Mouse (Mus musculus): ENCODE measurements around the gene Pde1a. TPM values are rescaled to one million over a fixed set of nuclear protein-coding genes. Genes with fewer than 3 reads are reported as not detected.

Pde1a gene
- polyA plus RNA-seq, 1 experiment from 2014 or later = 48.2 TPM

DNA sequence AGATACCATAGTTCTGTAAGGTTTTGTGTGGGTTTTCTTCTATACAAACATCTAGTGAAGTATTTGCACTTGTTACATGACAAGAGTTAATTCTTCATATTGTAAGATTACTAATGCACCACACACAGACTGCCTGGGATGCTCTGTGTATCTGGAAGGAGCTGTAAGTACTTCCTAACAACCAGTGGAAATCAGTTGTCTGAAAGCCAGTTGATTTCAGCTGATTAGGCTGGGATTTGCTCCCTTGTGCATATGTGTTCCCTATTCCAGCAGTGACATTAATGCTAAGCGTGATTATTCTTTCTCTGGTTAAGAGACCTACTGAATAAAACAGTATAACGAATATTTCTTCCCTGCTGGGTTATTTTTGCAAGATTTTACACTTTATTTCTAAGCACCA, 55.8 kb downstream of the Pde1a start:
- Histone ChIP-seq H3K27ac (ENCODE audit: low read depth) (no peak overlapping the region), H3K9me3 (ENCODE audit: control insufficient read depth, low read length) (no peaks in the 10 kb centered on the region), H3K36me3 (ENCODE audit: control insufficient read depth, insufficient read depth, low read length) (no peaks in the 10 kb centered on the region), H3K27me3 (replicated peaks; ENCODE audit: control insufficient read depth, insufficient read depth, low read length) (no peaks in the 10 kb centered on the region), H3K4me3 (ENCODE audit: low read depth, low read length) (no peak overlapping the region), H3K4me2 (ENCODE audit: low read length) (no peak overlapping the region), H3K9ac (ENCODE audit: low read length) (no peak overlapping the region), H3K4me1 (replicated peaks; ENCODE audit: control insufficient read depth, insufficient read depth, low read length) (no peaks in the 10 kb centered on the region)
- DNase-seq (ENCODE audit: low spot score) = no peak
- 78% methylated on average over 2 of the region's 2 CpGs for WGBS
- no peak for ATAC-seq (replicated peaks; ENCODE audit: low FRiP score, low TSS enrichment, low read depth)

DNA sequence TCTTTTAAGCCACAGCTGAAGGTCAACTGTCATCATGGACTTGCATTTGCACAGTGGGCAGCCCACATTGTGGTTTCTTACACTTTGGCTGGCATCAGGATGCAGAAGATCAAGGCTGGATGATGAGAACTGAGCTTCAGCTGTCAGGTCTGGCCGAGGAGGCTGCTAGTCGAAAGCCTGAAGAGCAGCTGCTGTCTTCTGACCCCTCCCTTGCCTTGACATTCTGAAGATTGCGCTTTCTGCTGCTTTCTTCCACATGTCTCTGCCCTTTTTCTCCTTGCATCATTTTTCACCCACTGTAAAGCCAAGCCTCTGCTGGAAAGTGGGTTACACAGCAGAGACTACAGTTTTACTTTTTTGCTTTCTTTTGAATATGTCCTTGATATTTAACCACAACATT, 59.5 kb downstream of the Pde1a start:
- no peak overlapping the region for H3K4me2 ChIP-seq (ENCODE audit: low read length)
- H3K4me1 ChIP-seq (replicated peaks; ENCODE audit: control insufficient read depth, insufficient read depth, low read length) = no peaks in the 10 kb centered on the region
- H3K27ac ChIP-seq (ENCODE audit: low read depth) = no peak overlapping the region
- ATAC-seq (replicated peaks; ENCODE audit: low FRiP score, low TSS enrichment, low read depth) (no peak), DNase-seq (ENCODE audit: low spot score) (no peak)
- H3K9ac ChIP-seq (ENCODE audit: low read length) = no peak overlapping the region
- no peaks in the 10 kb centered on the region for H3K9me3 ChIP-seq (ENCODE audit: control insufficient read depth, low read length)
- WGBS = 55% methylated on average over 3 of the region's 3 CpGs
- no peak overlapping the region for H3K4me3 ChIP-seq (ENCODE audit: low read depth, low read length)
- no peaks in the 10 kb centered on the region for H3K36me3 ChIP-seq (ENCODE audit: control insufficient read depth, insufficient read depth, low read length)
- H3K27me3 ChIP-seq (replicated peaks; ENCODE audit: control insufficient read depth, insufficient read depth, low read length) = no peaks in the 10 kb centered on the region

DNA sequence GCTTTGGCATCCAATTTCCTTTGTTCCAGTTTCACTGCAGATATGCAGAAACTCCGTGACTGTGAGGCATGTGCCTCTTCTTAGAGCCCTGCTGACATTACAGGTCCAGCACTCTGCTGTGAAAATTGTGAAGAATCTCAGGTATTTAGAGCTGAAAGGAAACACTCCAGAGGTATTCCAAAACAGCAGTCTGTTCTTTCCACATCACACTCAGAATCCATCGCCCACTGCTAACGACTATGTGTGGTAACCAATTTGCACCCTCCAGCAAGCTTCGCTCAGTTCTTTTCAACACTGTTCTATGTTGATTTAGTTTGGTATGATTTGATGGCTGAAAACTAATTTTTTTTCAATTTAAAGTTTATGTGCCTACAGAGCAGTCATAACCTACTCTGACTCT, 62.8 kb downstream of the Pde1a start:
- Histone ChIP-seq H3K4me3 (ENCODE audit: low read depth, low read length) (no peak overlapping the region), H3K4me1 (replicated peaks; ENCODE audit: control insufficient read depth, insufficient read depth, low read length) (no peaks in the 10 kb centered on the region), H3K27ac (ENCODE audit: low read depth) (no peak overlapping the region), H3K4me2 (ENCODE audit: low read length) (no peak overlapping the region), H3K36me3 (ENCODE audit: control insufficient read depth, insufficient read depth, low read length) (no peaks in the 10 kb centered on the region), H3K9me3 (ENCODE audit: control insufficient read depth, low read length) (no peaks in the 10 kb centered on the region), H3K9ac (ENCODE audit: low read length) (no peak overlapping the region), H3K27me3 (replicated peaks; ENCODE audit: control insufficient read depth, insufficient read depth, low read length) (no peaks in the 10 kb centered on the region)
- WGBS = 73% methylated on average over 4 of the region's 4 CpGs
- DNase-seq (ENCODE audit: low spot score) (no peak), ATAC-seq (replicated peaks; ENCODE audit: low FRiP score, low TSS enrichment, low read depth) (no peak)

DNA sequence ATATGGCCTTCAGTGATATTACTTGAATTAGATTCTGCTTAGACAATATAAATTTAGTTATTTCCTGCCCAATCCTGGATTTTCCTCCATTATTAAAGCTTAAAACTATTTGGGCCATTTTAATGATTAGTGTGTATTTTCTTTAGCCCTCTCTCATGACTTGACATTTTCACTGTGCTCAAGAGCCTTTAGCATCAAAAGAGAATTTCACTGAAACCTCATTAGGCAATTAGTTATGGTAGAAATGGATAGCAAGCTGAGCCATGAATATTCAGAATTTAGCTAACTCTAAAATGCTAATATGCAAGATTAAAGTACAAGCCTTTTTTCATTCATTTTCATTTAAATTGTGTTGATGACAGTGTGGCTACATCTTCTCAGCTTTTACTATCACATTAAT, 73.2 kb downstream of the Pde1a start:
- H3K27me3 ChIP-seq (replicated peaks; ENCODE audit: control insufficient read depth, insufficient read depth, low read length) = no peaks in the 10 kb centered on the region
- no peak for ATAC-seq (replicated peaks; ENCODE audit: low FRiP score, low TSS enrichment, low read depth)
- H3K4me2 ChIP-seq (ENCODE audit: low read length) = no peak overlapping the region
- no peak overlapping the region for H3K27ac ChIP-seq (ENCODE audit: low read depth)
- H3K36me3 ChIP-seq (ENCODE audit: control insufficient read depth, insufficient read depth, low read length) = no peaks in the 10 kb centered on the region
- no peak overlapping the region for H3K9ac ChIP-seq (ENCODE audit: low read length)
- H3K9me3 ChIP-seq (ENCODE audit: control insufficient read depth, low read length) = no peaks in the 10 kb centered on the region
- H3K4me3 ChIP-seq (ENCODE audit: low read depth, low read length) = no peak overlapping the region
- no peak for DNase-seq (ENCODE audit: low spot score)
- H3K4me1 ChIP-seq (replicated peaks; ENCODE audit: control insufficient read depth, insufficient read depth, low read length) = no peaks in the 10 kb centered on the region

DNA sequence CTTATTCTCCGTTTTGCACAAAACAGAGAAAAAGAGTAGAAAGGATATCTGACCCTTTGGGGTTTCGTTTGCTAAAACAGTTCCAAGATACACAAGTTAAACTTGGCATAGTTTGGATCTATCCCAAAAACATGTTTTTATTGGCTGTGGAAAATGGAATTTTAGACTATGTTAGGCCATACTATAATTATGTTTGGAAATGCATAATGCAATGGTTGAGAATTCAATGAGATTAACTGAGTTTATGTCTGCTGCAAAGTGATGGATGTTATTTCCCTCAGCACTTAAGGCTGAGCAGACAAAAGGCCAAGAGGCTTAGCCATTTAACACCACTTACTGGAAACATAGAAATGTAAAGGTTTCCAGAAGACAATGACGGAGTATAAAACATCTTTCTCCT, 75.2 kb downstream of the Pde1a start:
- Histone ChIP-seq H3K4me3 (ENCODE audit: low read depth, low read length) (no peak overlapping the region), H3K9ac (ENCODE audit: low read length) (no peak overlapping the region), H3K36me3 (ENCODE audit: control insufficient read depth, insufficient read depth, low read length) (no peaks in the 10 kb centered on the region), H3K27ac (ENCODE audit: low read depth) (no peak overlapping the region), H3K27me3 (replicated peaks; ENCODE audit: control insufficient read depth, insufficient read depth, low read length) (no peaks in the 10 kb centered on the region), H3K4me1 (replicated peaks; ENCODE audit: control insufficient read depth, insufficient read depth, low read length) (no peaks in the 10 kb centered on the region), H3K9me3 (ENCODE audit: control insufficient read depth, low read length) (no peaks in the 10 kb centered on the region), H3K4me2 (ENCODE audit: low read length) (no peak overlapping the region)
- 31% methylated on average over 3 of the region's 3 CpGs for WGBS
- DNase-seq (ENCODE audit: low spot score) = no peak
- ATAC-seq (replicated peaks; ENCODE audit: low FRiP score, low TSS enrichment, low read depth) = no peak

DNA sequence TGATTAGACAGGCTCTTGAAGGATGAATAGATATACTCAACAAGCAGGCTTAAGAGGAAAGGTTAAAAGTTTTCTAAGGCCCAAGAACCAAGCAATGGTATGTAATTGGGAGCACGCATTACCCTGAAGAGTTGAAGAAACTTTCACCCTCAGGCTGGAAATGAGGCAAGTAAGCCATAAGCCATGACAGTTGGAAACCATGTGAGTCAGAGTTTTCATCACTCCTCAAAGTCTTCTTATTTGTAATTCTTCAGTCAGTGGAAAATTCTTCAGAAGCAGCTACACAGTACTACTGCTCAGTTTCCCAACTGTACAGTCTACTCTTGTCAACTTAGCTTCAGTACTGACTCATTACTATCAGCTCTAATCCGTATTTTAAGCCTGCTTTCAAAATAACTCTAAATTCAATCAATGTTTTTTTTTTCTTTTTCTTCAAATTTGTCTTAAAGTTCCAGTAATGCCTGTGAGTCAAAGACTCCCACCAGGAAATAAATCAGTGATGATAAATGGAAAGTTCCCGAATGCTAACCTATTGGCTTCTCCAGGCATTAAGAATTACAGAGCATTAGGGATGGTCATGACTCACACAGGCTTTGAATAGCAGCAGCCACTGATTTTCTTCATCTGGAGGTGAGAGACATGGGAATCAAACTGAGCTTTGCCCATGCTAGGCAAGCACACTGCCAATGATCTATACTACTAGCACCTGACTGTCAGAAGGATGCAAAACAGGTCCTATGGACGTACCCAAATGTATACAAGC, 82.3 kb downstream of the Pde1a start:
- no peak for ATAC-seq (replicated peaks; ENCODE audit: low FRiP score, low TSS enrichment, low read depth)
- Histone ChIP-seq H3K4me1 (replicated peaks; ENCODE audit: control insufficient read depth, insufficient read depth, low read length) (no peaks in the 10 kb centered on the region), H3K4me3 (ENCODE audit: low read depth, low read length) (no peak overlapping the region), H3K27ac (ENCODE audit: low read depth) (no peak overlapping the region), H3K9me3 (ENCODE audit: control insufficient read depth, low read length) (no peaks in the 10 kb centered on the region), H3K9ac (ENCODE audit: low read length) (no peak overlapping the region), H3K27me3 (replicated peaks; ENCODE audit: control insufficient read depth, insufficient read depth, low read length) (no peaks in the 10 kb centered on the region), H3K4me2 (ENCODE audit: low read length) (no peak overlapping the region), H3K36me3 (ENCODE audit: control insufficient read depth, insufficient read depth, low read length) (no peaks in the 10 kb centered on the region)
- no peak for DNase-seq (ENCODE audit: low spot score)
- whole genome bisulfite sequencing = 80% methylated on average over 4 of the region's 4 CpGs

DNA sequence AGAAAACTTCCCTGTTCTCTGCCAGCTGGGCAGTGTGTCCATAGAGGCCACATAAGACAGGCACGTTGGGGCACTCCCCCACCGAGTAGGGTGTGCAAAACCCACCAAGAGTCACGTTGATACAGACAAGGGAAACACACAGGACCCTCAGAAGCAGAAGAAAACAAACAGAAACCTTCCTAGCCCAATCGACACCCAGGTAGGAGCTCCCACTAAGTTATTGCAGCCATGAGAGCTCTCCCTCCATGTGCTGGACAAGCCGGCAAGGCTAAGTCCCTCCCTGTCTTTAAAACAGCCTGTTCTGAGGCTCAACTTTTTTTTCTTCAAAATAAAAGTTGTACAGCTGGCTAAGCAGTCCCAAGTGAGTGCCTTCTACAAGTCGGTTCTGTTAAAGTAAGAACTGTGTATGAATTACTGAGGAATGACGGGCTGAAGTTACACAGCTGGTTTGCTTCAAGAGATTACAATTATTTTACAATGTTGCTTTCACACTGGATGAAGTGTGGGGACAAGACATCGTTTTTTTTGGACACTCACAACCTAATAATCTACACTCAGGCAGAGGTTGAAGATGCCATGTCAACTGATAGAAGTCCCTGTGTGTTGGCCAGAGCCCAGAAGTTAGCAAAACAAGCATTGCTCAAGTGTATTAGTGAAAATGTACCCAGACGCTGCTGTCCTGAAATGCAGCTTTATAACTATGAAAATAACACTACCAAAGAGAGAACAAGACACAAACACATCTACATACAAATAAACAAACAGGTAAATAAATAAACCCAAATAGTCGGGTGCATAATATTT, 90.4 kb downstream of the Pde1a start:
- Histone ChIP-seq H3K4me3 (ENCODE audit: low read depth, low read length) (peak overlapping the region; percentile 51), H3K4me1 (replicated peaks; ENCODE audit: control insufficient read depth, insufficient read depth, low read length) (no peaks in the 10 kb centered on the region; the same call in 1 of the 2 replicates), H3K4me2 (ENCODE audit: low read length) (peak overlapping the region; percentile 59), H3K36me3 (ENCODE audit: control insufficient read depth, insufficient read depth, low read length) (no peaks in the 10 kb centered on the region), H3K27ac (ENCODE audit: low read depth) (peak overlapping the region; percentile 91), H3K27me3 (replicated peaks; ENCODE audit: control insufficient read depth, insufficient read depth, low read length) (no peaks in the 10 kb centered on the region), H3K9ac (ENCODE audit: low read length) (peak overlapping the region; percentile 55), H3K9me3 (ENCODE audit: control insufficient read depth, low read length) (no peaks in the 10 kb centered on the region)
- ATAC-seq (replicated peaks; ENCODE audit: low FRiP score, low TSS enrichment, low read depth) = peak; percentile 75; the same call in 1 of the 2 replicates
- 22% methylated on average over 10 of the region's 10 CpGs for WGBS
- peak; percentile 54 for DNase-seq (ENCODE audit: low spot score)

DNA sequence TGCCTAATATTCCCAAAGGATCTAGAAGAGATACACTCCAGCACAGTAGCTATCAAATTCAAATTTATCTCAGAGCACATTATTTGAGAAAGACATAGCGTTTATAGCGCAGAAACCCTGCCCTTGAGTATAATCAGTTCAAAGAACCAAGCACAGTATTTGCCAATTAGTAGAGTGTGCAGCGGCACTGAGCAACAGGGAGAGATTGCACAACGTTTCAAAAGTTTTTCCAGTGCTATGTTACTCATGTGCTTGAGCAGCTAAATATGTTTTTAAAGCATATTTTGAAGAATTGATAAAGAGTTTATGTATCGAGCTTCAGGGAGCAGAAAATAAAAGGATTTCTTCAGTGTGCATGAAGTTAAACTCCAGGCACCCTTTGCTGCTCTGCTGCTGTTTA, 91.3 kb downstream of the Pde1a start:
- DNase-seq (ENCODE audit: low spot score) (no peak), ATAC-seq (replicated peaks; ENCODE audit: low FRiP score, low TSS enrichment, low read depth) (no peak)
- no peaks in the 10 kb centered on the region for H3K36me3 ChIP-seq (ENCODE audit: control insufficient read depth, insufficient read depth, low read length)
- H3K9ac ChIP-seq (ENCODE audit: low read length) = peak overlapping the region; percentile 55
- H3K4me1 ChIP-seq (replicated peaks; ENCODE audit: control insufficient read depth, insufficient read depth, low read length) = no peaks in the 10 kb centered on the region; the same call in 1 of the 2 replicates
- H3K9me3 ChIP-seq (ENCODE audit: control insufficient read depth, low read length) = no peaks in the 10 kb centered on the region
- H3K27me3 ChIP-seq (replicated peaks; ENCODE audit: control insufficient read depth, insufficient read depth, low read length) = no peaks in the 10 kb centered on the region
- 39% methylated on average over 5 of the region's 5 CpGs for WGBS
- H3K4me3 ChIP-seq (ENCODE audit: low read depth, low read length) = peak overlapping the region; percentile 51
- H3K27ac ChIP-seq (ENCODE audit: low read depth) = peak overlapping the region; percentile 91
- peak overlapping the region; percentile 59 for H3K4me2 ChIP-seq (ENCODE audit: low read length)
